39 mouse cellular contexts compared by ENCODE assay signal in the genomic region with DNA sequence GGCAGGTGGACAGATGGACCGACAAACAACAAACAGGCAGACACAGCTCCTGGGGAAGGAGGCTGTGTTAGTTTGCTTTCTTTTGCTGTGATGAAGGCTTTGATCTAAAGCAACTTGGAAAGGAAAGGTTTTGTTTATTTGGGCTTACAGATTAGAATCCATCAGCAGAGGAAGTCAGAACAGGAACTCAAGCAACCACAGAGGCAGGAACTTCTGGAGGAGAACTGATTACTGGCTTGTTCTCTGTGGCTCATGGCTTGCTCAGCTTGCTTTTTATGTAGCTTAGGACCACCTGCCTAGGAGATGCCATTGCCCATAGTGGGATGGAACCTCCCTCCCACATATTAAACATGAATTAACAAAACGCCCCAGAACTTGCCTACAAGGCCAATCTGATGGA. TPM values are rescaled to one million over a fixed set of nuclear protein-coding genes. Genes with fewer than 3 reads are reported as not detected.
DNase-seq lines count a peak whose midpoint lies in the region; ATAC-seq and TF ChIP-seq lines count a peak whose summit lies in the region.
"Had no signal": no experiment of that assay in that cellular context is flagged by ENCODE, and none has a peak within 500 bp of the region (broad histone marks: within the 10 kb centered on the region; RNA-seq: fewer than 3 reads in every experiment).

No protein-coding gene starts in this region.

- peak; percentile 71 for TF ChIP-seq EP300 in lung, postnatal 0 days (IDR thresholded peaks at IDR 0.05)
- peak; percentile 77 to 85 for TF ChIP-seq EP300 in MEL (IDR thresholded peaks at IDR 0.05; ENCODE audit: low read depth in 1 of 2, low read length in 2 of 2)

- H3K27ac ChIP-seq in lung, postnatal 0 days (ENCODE audit: low read length), result no peak overlapping the region
- H3K27ac ChIP-seq in MEL (ENCODE audit: control insufficient read depth, low read depth, low read length), result no peak overlapping the region
- H3K27ac ChIP-seq in layer of hippocampus, adult 2 months, result no peak overlapping the region; the same call in 1 of the 2 replicates
- H3K27ac ChIP-seq: forebrain, embryonic 13.5 days; heart, adult 2 months; hindbrain, embryonic 12.5 days; limb, embryonic 13.5 days; midbrain, embryonic 13.5 days; neural tube, embryonic 13.5 days; stomach, postnatal 0 days had no signal

- DNase-seq in lung, postnatal 0 days (ENCODE audit: low spot score), result peak; percentile 36
- no peak for DNase-seq in lung, adult 2 months
- DNase-seq in MEL (ENCODE audit: low read depth, low spot score), result peak; percentile 69
- DNase-seq in urinary bladder, postnatal 10 days (ENCODE audit: low spot score), result no peak
- no peak for DNase-seq in layer of hippocampus, adult 2 months (ENCODE audit: low spot score in 2 of 2)
- DNase-seq in heart, postnatal 25 days (ENCODE audit: low spot score), result no peak
- DNase-seq: adrenal gland, postnatal 36 days; B cell, adult 2 months; cerebellum, adult 2 months; cerebellum, postnatal 25 days; gastrocnemius, postnatal 25 days; heart, adult 2 months; heart, postnatal 14 days; kidney, adult 11 months; kidney, postnatal 25 days; right cerebral cortex, postnatal 4 days; thymus, adult 18-20 months; thymus, postnatal 36 days had no signal

- no peaks in the 10 kb centered on the region for H3K9me3 ChIP-seq in lung, postnatal 0 days (ENCODE audit: low read length)
- H3K9me3 ChIP-seq in MEL (replicated peaks; ENCODE audit: insufficient read depth, low read length), result no peaks in the 10 kb centered on the region
- H3K9me3 ChIP-seq: forebrain, embryonic 13.5 days; hindbrain, embryonic 12.5 days; limb, embryonic 13.5 days; midbrain, embryonic 13.5 days; neural tube, embryonic 13.5 days had no signal

- H3K36me3 ChIP-seq in lung, postnatal 0 days (ENCODE audit: insufficient read depth, low read length), result no peaks in the 10 kb centered on the region
- peaks cover 0 to 4% of the 10 kb centered on the region in 2 experiments; a peak in 1 of 4 replicates for H3K36me3 ChIP-seq in MEL (ENCODE audit: control insufficient read depth in 1 of 2, insufficient read depth in 2 of 2, low read length in 2 of 2)
- H3K36me3 ChIP-seq: hindbrain, embryonic 12.5 days; limb, embryonic 13.5 days; midbrain, embryonic 13.5 days; neural tube, embryonic 13.5 days had no signal

- no peaks in the 10 kb centered on the region for H3K27me3 ChIP-seq in lung, postnatal 0 days (replicated peaks; ENCODE audit: insufficient read depth, low read length)
- H3K27me3 ChIP-seq in MEL (ENCODE audit: control insufficient read depth in 1 of 2, insufficient read depth in 2 of 2, low read length in 2 of 2), result 0 out of 4 replicates have a peak, but pooled peaks cover 0 to 1% of the 10 kb centered on the region in 2 experiments
- H3K27me3 ChIP-seq: hindbrain, embryonic 12.5 days; limb, embryonic 13.5 days; midbrain, embryonic 13.5 days; Patski had no signal

- no peaks in the 10 kb centered on the region; the same call in 1 of the 2 replicates for H3K4me1 ChIP-seq in lung, postnatal 0 days (ENCODE audit: insufficient read depth, low read depth, low read length)
- H3K4me1 ChIP-seq in lung, adult 2 months (ENCODE audit: control insufficient read depth, insufficient read depth, low read length), result peaks cover 10% of the 10 kb centered on the region
- H3K4me1 ChIP-seq in MEL (ENCODE audit: control insufficient read depth in 1 of 2, insufficient read depth in 2 of 2, low read length in 2 of 2), result peaks cover 0 to 9% of the 10 kb centered on the region in 2 experiments; a peak in 2 of 4 replicates

- TF ChIP-seq POLR2A in lung, adult 2 months (IDR thresholded peaks at IDR 0.05; ENCODE audit: borderline replicate concordance, extremely low read depth, low read depth, low read length), result no peak
- TF ChIP-seq POLR2A in MEL (IDR thresholded peaks at IDR 0.05; ENCODE audit: control insufficient read depth in 1 of 2, insufficient read depth in 1 of 2, low read depth in 1 of 2, low read length in 2 of 2, poor library complexity in 1 of 2), result no peak

- intact Hi-C loops in heart, postnatal 25 days (cut with DNase I), result loop anchor here (10.0 kb wide), 1 partner anchor 258 kb away; no protein-coding TSS in a partner anchor

- no peak for TF ChIP-seq RAD21 in MEL (IDR thresholded peaks at IDR 0.05; ENCODE audit: low read depth, low read length)

- ATAC-seq in lung, postnatal 0 days, result no peak
- ATAC-seq in granulocyte monocyte progenitor cell, adult 5-6 weeks (replicated peaks; ENCODE audit: poor library complexity, severe bottlenecking), result peak; percentile 52
- ATAC-seq: forebrain, embryonic 13.5 days; inflammation-experienced regulatory T-cells, adult 6 months; midbrain, embryonic 13.5 days; Patski had no signal

- no peak overlapping the region for H3K4me3 ChIP-seq in lung, postnatal 0 days (ENCODE audit: low read depth, low read length)
- no peak overlapping the region for H3K4me3 ChIP-seq in lung, adult 2 months (replicated peaks; ENCODE audit: extremely low read depth, low read depth, low read length)
- no peak overlapping the region for H3K4me3 ChIP-seq in MEL (ENCODE audit: control insufficient read depth in 1 of 2, insufficient read depth in 1 of 2, low read depth in 2 of 2, low read length in 2 of 2)
- no peak overlapping the region for H3K4me3 ChIP-seq in layer of hippocampus, adult 2 months
- H3K4me3 ChIP-seq: forebrain, embryonic 13.5 days; heart, adult 2 months; hindbrain, embryonic 12.5 days; limb, embryonic 13.5 days; midbrain, embryonic 13.5 days; neural tube, embryonic 13.5 days had no signal

- TF ChIP-seq CTCF in lung, postnatal 0 days (IDR thresholded peaks at IDR 0.05), result no peak
- no peak for TF ChIP-seq CTCF in lung, adult 2 months (IDR thresholded peaks at IDR 0.05; ENCODE audit: insufficient read depth, low read length)
- TF ChIP-seq CTCF in MEL (IDR thresholded peaks at IDR 0.05 in 2 of 3, conservative IDR thresholded peaks at IDR 0.05 in 1 of 3; ENCODE audit: control insufficient read depth in 1 of 3, insufficient read depth in 1 of 3, low read depth in 2 of 3, low read length in 3 of 3, poor library complexity in 1 of 3, severe bottlenecking in 1 of 3), result no peak
- TF ChIP-seq CTCF in layer of hippocampus, adult 2 months (conservative IDR thresholded peaks at IDR 0.05), result no peak

- H3K79me2 ChIP-seq in MEL (ENCODE audit: control insufficient read depth, insufficient read depth, low read length, poor library complexity), result no peaks in the 10 kb centered on the region

- 59% methylated on average over 2 of the region's 2 CpGs for WGBS in lung, postnatal 0 days
- WGBS in lung, adult 2 months, result 49% methylated on average over 2 of the region's 2 CpGs

- no peak overlapping the region for H3K9ac ChIP-seq in lung, postnatal 0 days (replicated peaks; ENCODE audit: low read depth)
- no peak overlapping the region for H3K9ac ChIP-seq in MEL (ENCODE audit: control insufficient read depth, low read depth, low read length, poor library complexity, severe bottlenecking)
- H3K9ac ChIP-seq: hindbrain, embryonic 12.5 days; midbrain, embryonic 13.5 days; neural tube, embryonic 13.5 days had no signal

- H3K4me2 ChIP-seq in lung, postnatal 0 days (replicated peaks; ENCODE audit: low read depth, low read length), result no peak overlapping the region
- H3K4me2 ChIP-seq: forebrain, embryonic 13.5 days; hindbrain, embryonic 12.5 days; limb, embryonic 13.5 days; liver, embryonic 11.5 days; midbrain, embryonic 13.5 days; neural tube, embryonic 13.5 days had no signal

TF ChIP-seq in MEL, 35 proteins besides CTCF, POLR2A, EP300 and RAD21 (continues in another document):
- 0 out of 2 replicates have a peak, but pooled peaks have one; percentile 23 for TF ChIP-seq MYC (IDR thresholded peaks at IDR 0.05; ENCODE audit: low read depth, low read length)
- TF ChIP-seq MAFK (IDR thresholded peaks at IDR 0.05; ENCODE audit: borderline replicate concordance, low read depth, low read length), result no peak
- TF ChIP-seq MYB (IDR thresholded peaks at IDR 0.05; ENCODE audit: low read depth, low read length), result no peak
- no peak for TF ChIP-seq USF1 (IDR thresholded peaks at IDR 0.05; ENCODE audit: low read depth, low read length)
- no peak for TF ChIP-seq ZKSCAN1 (IDR thresholded peaks at IDR 0.05; ENCODE audit: low read depth, low read length)
- TF ChIP-seq MXI1 (IDR thresholded peaks at IDR 0.05; ENCODE audit: low read depth, low read length), result no peak
- TF ChIP-seq BHLHE40 (IDR thresholded peaks at IDR 0.05; ENCODE audit: borderline replicate concordance, low read depth, low read length), result no peak
- no peak for TF ChIP-seq POLR2AphosphoS5 (IDR thresholded peaks at IDR 0.05; ENCODE audit: borderline replicate concordance, low read depth, low read length)
- TF ChIP-seq TAL1 (IDR thresholded peaks at IDR 0.05; ENCODE audit: low read length), result peak; percentile 79
- TF ChIP-seq ZNF384 (IDR thresholded peaks at IDR 0.05; ENCODE audit: low read depth, low read length), result no peak
- peak; percentile 33; the same call in 1 of the 2 replicates for TF ChIP-seq TCF12 (IDR thresholded peaks at IDR 0.05; ENCODE audit: low read depth, low read length)
- no peak for TF ChIP-seq HCFC1 (IDR thresholded peaks at IDR 0.05; ENCODE audit: low read depth, low read length)
- 0 out of 2 replicates have a peak, but pooled peaks have one; percentile 14 for TF ChIP-seq TBP (IDR thresholded peaks at IDR 0.05; ENCODE audit: low read depth, low read length)
- TF ChIP-seq GABPA (IDR thresholded peaks at IDR 0.05; ENCODE audit: low read depth, low read length), result no peak

RNA-seq across cellular contexts. Expression of a gene that starts 14.6 kb away (rescaled TPM):
- not detected in 2 replicates for polyA plus RNA-seq in lung, postnatal 0 days (2015; fragmentation: Nextera tagmentation; extraction: Ambion mirVana)
- 0.61 TPM in 1 of 2 replicates, not detected in the other for polyA plus RNA-seq in lung, adult 2 months (2012; rRNA removed)
- total RNA-seq in MEL (2012; rRNA removed), result 0.07 and 0.12 TPM in 2 replicates
- not detected for polyA plus RNA-seq in MEL (2012; ENCODE audit: insufficient read depth in 1 of 2, insufficient read length in 2 of 2, low read depth in 1 of 2, low replicate concordance in 2 of 2, missing spikeins in 1 of 2)
- total RNA-seq in granulocyte monocyte progenitor cell, adult 5-6 weeks (2014; fragmentation: Nextera tagmentation), result not detected in 2 replicates
- total RNA-seq in granulocyte monocyte progenitor cell, adult 5-6 weeks (2017), result not detected in 2 replicates
- not detected for total RNA-seq in layer of hippocampus, adult 2 months (2021)
- total RNA-seq in heart, postnatal 25 days (2021), result not detected
- total RNA-seq: adrenal gland, postnatal 36 days; CH12.LX; ES-E14; gastrocnemius, postnatal 25 days; heart, adult 2 months; heart, postnatal 14 days; layer of hippocampus, adult 18-20 months; layer of hippocampus, postnatal 25 days; left cerebral cortex, adult 8-10 months; left cerebral cortex, postnatal 36 days; megakaryocyte-erythroid progenitor cell, adult 5-6 weeks had no signal
- polyA plus RNA-seq: embryonic facial prominence, embryonic 11.5 days; forebrain, embryonic 13.5 days; heart, adult 2 months; heart, embryonic 14.5 days; hindbrain, embryonic 12.5 days; inflammation-experienced regulatory T-cells, adult 6 months; kidney, embryonic 14.5 days; liver, embryonic 11.5 days; lung, embryonic 16.5 days; midbrain, embryonic 13.5 days; neural tube, embryonic 13.5 days; Patski had no signal

RNA-seq across cellular contexts. Expression of a gene that starts 33.1 kb away (rescaled TPM):
- polyA plus RNA-seq in lung, postnatal 0 days (2015; fragmentation: Nextera tagmentation; extraction: Ambion mirVana), result 47.2 and 50.4 TPM in 2 replicates
- polyA plus RNA-seq in lung, adult 2 months (2012; rRNA removed), result 8.4 and 15.3 TPM in 2 replicates
- 115 and 134 TPM in 2 replicates for total RNA-seq in MEL (2012; rRNA removed)
- polyA plus RNA-seq in MEL (2012; ENCODE audit: insufficient read depth in 1 of 2, insufficient read length in 2 of 2, low read depth in 1 of 2, low replicate concordance in 2 of 2, missing spikeins in 1 of 2), result 100 to 1,000 TPM in 1 of 2 experiments, not detected in 1; 164 TPM
- total RNA-seq in granulocyte monocyte progenitor cell, adult 5-6 weeks (2014; fragmentation: Nextera tagmentation), result 16.0 and 24.7 TPM in 2 replicates
- 13.2 and 18.3 TPM in 2 replicates for total RNA-seq in granulocyte monocyte progenitor cell, adult 5-6 weeks (2017)
- 100 to 1,000 TPM; 282 to 304 TPM for total RNA-seq in layer of hippocampus, adult 2 months (2021)
- 10 to 100 TPM; 50.1 to 51.4 TPM for total RNA-seq in heart, postnatal 25 days (2021)

Comparison
In these comparisons a context has a peak if more than half of its experiments do, and no peak if none do; other contexts are left out.
1. DNase-seq: peak in lung, postnatal 0 days (single experiment) and MEL (single experiment); none in lung, adult 2 months (single experiment), urinary bladder, postnatal 10 days (single experiment), layer of hippocampus, adult 2 months (0 of 2) and heart, postnatal 25 days (single experiment).